Mouse (Mus musculus) heart, postnatal 4 days (tissue): ENCODE data around the gene Map2k4. TPM values are rescaled to one million over a fixed set of nuclear protein-coding genes. Genes with fewer than 3 reads are reported as not detected.

ENCODE experiments used
- DNase-seq: peaks from one replicate; pipeline ENCODE4 v3.0.0; 2021
- microRNA-seq, 2 experiments: library from miRNA; unstranded; fragments of <30 nt; microRNA quantifications; one replicate each; pipeline ENCODE4 v1.2.0; 2021 to 2022
- total RNA-seq, 2 experiments: library from RNA; stranded (reverse); gene quantifications; 2 replicates each; pipeline ENCODE4 v1.2.3; 2021

Map2k4 gene
- total RNA-seq, 2 experiments from 2014 or later: 59.3 to 60.8 TPM

DNA sequence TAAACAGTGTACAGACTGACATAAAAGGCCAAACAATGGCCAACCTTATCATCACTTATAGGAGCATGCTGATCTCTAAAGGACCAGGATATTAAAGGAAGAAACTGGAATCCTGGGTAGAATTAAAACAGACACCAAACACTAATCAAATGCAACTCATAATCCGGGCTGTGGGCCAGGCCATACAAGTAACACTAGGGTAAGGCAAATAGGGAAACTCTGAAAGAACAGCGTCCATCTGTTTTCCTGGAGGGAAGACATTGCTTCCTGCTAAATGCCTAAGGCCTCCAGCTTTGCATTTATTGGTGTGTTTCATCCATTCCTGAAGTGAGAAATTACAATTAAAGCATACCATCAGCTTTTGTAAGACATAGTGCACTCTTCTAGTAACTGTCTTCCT is 81.9 kb downstream of the Map2k4 start:
- DNase-seq: no peak

DNA sequence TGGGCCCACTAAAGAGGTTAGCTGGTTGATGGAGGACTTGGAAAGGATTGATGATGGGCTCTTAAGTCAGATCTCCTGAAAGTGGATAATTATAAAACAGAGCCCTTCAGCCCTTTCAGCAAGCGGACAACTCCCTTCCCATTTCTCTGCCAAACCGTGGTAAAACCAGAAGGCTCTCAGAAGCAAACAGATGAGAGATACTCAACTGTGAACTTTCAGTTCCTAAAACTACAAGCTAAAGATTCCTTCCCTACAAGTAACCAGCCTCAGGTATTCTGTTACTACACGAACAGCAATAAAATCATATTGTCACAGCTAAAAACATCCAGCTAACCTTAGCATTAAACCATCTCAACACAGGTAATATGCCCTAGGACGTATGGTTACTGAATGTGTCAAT is 83.2 kb downstream of the Map2k4 start:
- DNase-seq: no peak

DNA sequence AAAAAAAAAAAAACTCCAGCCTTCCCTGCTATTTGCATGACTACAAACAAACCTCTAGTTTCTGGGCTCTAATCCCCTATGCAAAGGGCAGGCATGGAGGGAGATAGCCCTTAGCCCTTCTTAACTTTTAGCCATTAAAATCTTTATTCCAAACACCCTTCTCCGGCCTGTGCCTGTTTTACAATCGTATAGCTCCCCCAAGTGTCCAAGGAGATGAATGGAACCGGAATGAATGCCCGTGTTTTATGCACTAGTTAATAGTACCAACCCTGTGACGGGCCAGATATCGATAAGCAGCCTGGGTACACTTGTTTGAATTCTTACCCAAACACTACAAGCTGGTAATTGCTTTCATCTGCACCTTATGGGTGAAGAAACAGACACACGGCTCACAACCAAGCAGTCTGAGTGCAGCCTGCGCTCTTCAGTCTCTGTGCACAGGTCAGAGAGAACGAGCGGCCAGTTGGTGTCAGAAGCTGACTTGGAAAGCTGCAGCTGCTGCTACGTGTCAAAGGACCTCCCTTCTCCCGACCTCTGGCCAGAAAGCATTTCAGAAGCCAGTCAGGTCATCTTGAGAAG is 109.2 kb downstream of the Map2k4 start:
- DNase-seq: peak; percentile 59

DNA sequence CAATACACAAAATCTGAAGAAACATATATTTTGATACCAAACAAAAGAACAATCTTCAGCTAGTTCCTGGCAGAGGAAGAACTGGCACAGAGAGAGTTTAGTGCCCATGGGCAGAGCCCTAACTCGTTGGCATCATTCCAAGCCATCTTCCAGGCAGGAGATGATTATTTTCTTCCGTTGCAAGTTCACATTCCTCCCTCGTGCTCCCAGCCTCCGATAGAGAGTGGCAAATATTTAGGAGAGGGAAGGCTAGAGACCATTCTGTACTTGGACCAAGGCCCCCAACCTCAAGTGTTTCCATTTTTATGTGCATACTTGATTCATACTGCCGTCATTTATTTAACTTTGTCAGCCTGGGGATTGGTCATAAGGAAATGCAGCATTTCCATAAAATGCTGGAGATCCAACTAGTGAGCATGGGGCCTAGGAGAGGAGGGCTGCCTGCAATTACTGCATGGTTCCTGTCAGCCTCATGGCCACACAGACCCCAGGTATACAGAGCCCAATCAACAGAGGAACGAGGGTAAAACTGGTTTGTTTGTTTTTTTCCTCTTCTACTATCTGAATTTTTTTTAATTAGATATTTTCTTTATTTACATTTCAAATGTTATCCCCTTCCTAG is 120.6 kb downstream of the Map2k4 start:
- peak; percentile 55 for DNase-seq

DNA sequence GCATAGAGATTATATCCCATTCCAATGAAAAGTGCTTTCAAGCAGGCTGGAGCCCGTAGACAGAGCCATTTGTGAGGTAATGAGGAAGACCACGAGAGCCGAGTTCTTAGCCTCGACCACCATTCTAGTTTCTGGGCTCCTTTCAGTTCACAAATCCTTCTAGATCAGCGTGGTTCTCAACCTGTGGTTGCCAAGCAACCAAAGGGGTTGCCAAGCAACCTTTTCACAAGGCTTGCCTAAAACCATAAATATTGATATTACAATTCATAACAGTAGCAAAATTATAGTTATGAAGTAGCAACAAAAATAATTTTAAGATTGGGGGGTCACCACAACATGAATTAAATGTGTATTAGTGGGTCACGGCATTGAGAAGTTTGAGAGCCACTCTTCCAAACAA is 123.2 kb downstream of the Map2k4 start:
- DNase-seq: no peak

DNA sequence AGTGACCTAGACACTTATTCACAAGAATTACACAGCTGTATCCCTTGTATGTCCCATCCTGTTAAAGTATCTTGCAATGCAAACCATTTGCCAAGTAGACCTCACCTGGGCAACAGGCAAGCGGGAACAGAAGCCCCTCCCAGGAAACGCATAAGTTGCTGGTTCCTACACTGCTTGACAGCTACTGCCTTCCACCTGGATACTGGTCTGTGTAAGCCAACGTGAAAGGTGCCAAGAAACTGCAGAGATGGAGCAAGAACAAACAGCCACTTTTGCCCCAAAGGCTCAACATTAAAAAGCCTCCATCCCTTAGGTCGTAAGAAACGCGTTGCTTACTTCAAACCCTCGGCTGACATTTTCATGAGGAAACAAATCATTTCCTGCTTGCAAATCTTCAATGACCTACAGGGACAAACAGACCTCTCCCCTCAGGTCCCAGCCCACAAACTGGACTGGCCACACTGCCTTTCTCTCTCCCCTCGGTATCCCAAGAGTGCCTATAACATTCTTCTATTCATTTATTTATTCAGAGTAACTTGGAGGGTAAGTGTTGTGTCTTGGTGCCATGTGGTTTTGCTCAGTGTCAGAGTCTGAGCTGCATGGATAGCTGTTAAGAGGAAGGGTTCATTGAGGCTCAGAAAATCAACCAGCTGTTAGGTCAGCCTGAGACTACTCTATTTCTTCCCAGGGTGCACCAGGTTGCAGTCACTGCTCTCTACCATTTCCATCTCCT is 126.1 kb downstream of the Map2k4 start:
- DNase-seq: no peak

DNA sequence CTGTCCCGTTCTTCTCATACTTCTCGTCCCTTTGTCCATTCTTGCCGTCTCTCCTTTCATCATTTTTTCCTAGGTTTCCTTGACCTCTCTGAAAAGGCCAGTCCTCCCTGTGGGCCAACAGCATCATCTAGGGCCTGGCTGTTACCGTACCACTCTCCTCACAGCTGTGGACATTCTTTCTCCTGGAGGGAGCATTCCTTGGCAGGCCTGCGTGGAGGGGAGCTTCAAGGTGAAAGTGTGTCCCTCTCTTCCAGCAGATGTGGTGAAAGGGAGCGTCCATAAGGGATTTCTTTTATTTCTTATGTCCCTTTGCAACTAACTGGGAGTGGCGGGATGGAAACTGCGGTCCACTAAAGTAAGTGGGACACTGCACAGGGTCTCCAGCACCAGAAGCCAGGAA is 134.2 kb downstream of the Map2k4 start:
- DNase-seq: peak; percentile 25

DNA sequence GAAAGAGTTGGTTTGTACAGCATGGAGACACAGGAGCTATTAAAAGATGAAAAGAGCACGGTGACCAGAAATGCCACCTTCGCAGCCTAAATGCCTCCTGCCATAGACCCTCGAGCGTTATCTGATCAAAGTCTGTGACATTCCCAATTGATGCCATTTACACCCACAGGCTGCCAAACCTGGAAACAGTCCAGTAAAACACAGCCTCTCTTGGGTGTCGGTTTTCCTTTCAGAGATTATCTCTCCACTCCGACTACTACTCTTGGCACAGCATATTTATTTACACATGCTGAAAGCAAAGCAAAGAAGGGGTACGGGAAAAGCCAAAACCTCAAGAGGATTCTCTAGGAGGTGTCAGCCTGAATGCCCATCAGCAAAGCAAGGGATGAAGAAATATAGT is 136.7 kb downstream of the Map2k4 start:
- no peak for DNase-seq

DNA sequence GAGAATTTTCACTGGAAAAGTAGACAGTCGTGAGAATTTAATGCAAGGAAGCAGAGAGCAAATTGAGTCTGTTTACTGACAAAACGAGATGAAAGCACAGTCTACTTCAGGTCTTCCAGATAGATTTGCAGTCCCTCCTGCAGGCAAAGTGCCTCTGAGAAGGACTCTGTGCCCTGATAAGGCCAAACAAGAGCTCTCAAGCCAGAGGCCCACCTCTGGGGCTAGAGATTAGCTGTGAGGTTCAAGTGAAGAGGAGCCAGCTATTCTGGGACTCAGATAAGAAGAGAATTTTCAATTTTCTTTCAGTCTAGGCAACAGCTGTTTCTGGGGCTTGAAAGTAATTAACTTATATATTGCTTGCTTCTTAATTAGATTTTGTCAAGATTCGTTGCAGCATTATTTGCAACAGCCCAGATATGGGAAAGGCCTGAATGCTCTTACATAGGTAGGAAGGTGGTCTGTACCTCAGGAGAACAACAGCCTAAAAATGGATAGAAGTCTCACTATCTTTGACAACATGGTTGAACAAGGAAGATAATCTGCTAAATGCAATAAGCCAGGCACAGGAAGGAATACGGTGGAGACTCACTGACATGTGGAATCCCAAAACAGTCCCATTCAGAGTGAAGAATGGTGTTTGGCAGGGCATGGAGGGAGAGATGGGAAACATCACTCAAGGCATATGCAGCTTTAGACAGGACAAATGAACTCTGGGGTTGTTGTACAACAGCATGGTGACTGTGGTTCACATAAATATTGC is 138.0 kb downstream of the Map2k4 start:
- peak; percentile 32 for DNase-seq

DNA sequence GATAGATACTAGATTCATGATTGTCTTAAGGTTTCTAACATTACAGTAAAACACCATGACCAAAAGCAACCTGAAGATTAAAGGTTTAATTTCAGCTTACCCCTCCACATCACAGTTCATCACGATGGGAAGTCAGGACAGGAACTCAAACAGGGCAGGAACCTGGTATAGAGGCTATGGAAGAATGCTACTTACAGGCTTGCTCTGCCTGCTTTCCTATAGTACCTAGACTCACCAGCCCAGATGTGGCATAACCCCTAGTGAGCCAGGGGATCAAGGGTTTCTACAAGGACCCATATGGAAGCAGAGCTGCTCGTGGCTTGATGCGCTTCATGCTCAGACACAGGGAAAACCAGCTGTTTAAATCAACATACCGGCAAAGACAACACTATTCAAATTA is 138.6 kb downstream of the Map2k4 start:
- DNase-seq: no peak

DNA sequence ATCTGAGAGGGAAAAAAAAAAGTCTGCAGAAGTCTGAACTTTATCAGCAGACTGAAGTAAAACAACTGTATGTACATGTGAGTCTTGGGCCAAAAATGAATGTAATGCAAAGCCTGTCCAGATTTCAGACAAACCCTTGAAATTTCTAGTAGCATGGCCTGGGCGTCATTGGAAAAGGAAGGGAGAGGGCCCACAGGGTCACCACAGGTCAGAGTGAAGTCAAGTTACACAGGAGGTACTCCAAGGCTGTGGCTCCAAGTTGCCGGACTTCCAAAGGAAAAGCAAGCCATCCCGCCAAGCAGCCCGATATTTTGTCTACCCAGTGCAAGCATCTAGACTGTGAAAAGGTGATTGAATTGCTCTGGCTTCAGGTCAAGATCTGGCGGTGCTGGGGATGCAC is 141.8 kb downstream of the Map2k4 start:
- DNase-seq: no peak

DNA sequence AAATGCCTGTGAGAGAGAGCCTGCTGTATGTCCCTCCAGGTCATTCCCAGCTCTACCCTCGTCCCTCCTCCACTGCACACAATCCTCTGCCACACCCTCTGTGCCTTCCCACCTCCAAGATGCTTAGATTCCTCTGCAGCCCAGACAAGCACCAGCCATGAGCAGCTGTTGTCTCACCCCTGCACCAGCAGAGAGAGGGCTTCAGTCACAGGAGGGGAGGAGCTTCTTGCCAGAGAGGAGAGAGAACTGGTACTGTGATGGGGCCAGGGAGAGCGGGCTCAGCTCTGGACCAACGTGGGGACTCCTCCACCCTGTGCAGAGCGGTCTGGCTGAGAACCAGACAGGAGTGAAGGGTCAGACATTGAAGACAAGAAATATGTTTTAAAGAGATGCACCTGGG is 143.6 kb downstream of the Map2k4 start:
- DNase-seq: no peak

DNA sequence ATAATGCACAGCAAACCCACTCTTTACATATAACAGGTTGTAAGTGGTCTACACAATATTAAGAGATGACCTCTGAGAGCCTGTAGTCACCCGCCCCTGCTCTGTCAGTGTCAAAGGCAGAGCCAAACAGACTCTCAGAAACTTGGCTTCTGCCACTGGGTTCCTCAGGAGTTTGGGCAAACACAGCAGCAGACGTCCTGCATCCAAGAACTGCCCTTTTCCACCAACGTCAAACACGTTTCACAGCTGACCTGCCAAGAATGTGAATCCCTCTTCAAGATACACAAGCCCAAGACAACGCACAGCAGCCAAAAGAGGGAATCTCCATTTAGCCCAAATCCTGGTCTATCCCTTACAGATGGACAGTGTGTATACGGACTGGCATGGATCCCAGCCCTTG is 147.8 kb downstream of the Map2k4 start:
- peak; percentile 28 for DNase-seq

Small RNA genes within 50 kb of the gene (microRNA-seq; reads per million reads assigned to microRNA genes)
- 10,841 to 12,202 reads per million in 2 experiments for gene Mir744

Other genes starting within 250 kb of the Map2k4 start
- 1 to 10 TPM; 7.0 to 7.3 TPM for gene Zkscan6, start 18.9 kb upstream of the Map2k4 start, total RNA-seq